Mouse (Mus musculus): ENCODE data around the gene Triobp. TPM values are rescaled to one million over a fixed set of nuclear protein-coding genes. Genes with fewer than 3 reads are reported as not detected.

Triobp gene
- polyA plus RNA-seq, 1 experiment: 97.8 TPM

DNA sequence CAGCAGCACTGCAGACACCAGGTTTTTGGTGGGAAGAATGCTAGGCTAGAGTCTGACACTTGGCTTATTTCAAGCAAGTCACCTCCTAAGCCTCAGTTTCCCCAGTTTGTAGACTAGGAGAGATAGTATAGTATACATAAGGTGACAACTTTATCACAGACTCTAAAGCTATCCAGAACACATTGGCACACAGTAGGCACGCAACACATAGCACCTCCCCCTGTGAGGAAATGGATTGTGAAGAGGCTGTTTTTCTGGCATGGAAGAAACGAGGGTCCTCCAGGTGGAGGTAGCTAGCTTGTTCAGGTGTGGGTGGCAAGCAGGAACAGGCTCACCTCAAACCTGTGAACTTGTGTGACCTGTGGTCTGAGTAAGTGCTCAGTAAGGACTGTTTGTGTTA is 103.4 kb downstream of the Triobp start:
- H3K4me1 ChIP-seq: peaks cover 61% of the 10 kb centered on the region
- 0 out of 2 replicates have a peak, but pooled peaks cover 5% of the 10 kb centered on the region for H3K9me3 ChIP-seq
- peaks cover 48% of the 10 kb centered on the region for H3K36me3 ChIP-seq (replicated peaks; ENCODE audit: low read length)
- H3K4me3 ChIP-seq (replicated peaks): no peak overlapping the region
- TF ChIP-seq FLI1 (IDR thresholded peaks at IDR 0.05; ENCODE audit: low read length) (no peak), GATA1 (IDR thresholded peaks at IDR 0.05; ENCODE audit: borderline replicate concordance, low read length) (no peak)
- H3K27me3 ChIP-seq (replicated peaks): peaks cover 52% of the 10 kb centered on the region

DNA sequence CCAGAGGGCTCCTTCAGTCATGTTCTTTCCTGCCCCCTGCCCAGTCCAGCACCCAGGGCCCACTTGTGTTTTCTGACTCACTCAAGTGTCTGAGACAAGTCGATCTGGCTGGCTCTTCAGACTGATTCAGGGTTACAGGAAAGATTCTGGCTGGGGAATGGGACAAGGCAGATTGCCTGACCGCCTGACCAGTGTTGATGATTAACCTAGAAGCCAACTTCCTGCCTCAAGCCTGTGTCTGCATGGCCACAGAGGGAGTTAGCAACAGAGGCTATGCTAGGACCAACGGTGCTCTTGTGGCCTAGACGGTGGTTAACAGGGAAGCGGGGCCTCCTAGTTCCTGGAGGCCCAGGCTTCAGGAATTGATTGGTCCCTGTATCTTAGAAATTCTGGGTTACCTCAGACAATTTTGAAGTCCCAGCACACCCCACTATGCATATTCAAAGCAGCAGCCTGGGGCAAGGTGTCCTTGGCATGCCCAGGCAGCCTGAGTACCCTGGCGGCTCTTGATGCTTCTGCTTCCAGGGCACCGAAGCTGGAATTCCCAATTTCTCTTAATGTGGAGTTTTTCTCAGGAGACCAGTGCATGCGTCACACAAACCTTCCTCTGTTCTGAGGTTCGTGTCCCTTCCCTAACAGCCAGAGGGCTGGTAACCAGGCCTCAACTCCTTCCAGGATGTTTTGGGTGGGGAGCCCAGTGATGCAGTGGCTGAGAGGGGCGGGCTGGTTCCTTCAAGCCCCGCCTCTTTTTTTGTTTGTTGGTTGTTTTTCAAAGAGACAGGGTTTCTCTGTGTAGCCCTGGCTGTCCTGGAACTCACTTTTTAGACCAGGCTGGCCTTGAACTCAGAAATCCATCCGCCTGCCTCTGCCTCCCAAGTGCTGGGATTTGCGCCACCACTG is 104.2 kb downstream of the Triobp start:
- Histone ChIP-seq H3K27me3 (replicated peaks) (peaks cover 49% of the 10 kb centered on the region), H3K9me3 (0 out of 2 replicates have a peak, but pooled peaks cover 5% of the 10 kb centered on the region), H3K4me1 (peaks cover 61% of the 10 kb centered on the region), H3K36me3 (replicated peaks; ENCODE audit: low read length) (peaks cover 56% of the 10 kb centered on the region), H3K4me3 (replicated peaks) (peak overlapping the region; percentile 64)
- TF ChIP-seq GATA1 (IDR thresholded peaks at IDR 0.05; ENCODE audit: borderline replicate concordance, low read length): no peak
- TF ChIP-seq FLI1 (IDR thresholded peaks at IDR 0.05; ENCODE audit: low read length): no peak

DNA sequence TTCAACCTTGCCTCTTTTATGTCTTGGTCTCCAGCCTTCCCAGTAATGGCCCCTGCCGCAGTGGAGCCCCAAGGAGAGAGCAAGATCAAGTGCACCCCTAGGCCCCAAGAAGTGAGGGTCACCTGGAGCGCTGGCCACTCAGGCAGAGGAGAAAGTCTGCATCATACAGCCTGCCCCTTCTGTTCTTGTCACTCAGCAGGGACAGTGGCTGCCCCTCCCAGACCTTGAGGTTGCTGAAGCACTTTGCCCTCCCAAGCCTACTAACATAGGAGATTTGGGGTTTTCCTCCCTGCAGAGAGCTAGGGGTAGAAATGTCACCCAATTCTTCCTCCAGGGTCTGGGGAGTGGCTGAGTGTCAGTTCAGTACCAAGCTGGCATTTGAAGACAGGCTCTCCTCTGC is 104.8 kb downstream of the Triobp start:
- TF ChIP-seq GATA1 (IDR thresholded peaks at IDR 0.05; ENCODE audit: borderline replicate concordance, low read length) (no peak), FLI1 (IDR thresholded peaks at IDR 0.05; ENCODE audit: low read length) (no peak)
- Histone ChIP-seq H3K4me3 (replicated peaks) (no peak overlapping the region), H3K9me3 (no peaks in the 10 kb centered on the region; the same call in 1 of the 2 replicates), H3K36me3 (replicated peaks; ENCODE audit: low read length) (peaks cover 62% of the 10 kb centered on the region), H3K4me1 (peaks cover 59% of the 10 kb centered on the region), H3K27me3 (replicated peaks) (peaks cover 42% of the 10 kb centered on the region)

Other genes with a start within 250 kb of the Triobp start
- gene Elfn2, start 229.0 kb upstream of the Triobp start, polyA plus RNA-seq (2012; ENCODE audit: insufficient read depth, low replicate concordance): 0.26 and 0.28 TPM in 2 replicates
- 36.6 and 48.4 TPM in 2 replicates for gene Mfng, start 174.2 kb upstream of the Triobp start, polyA plus RNA-seq (2012; ENCODE audit: insufficient read depth, low replicate concordance)
- 1.5 and 2.1 TPM in 2 replicates for gene Card10, start 144.7 kb upstream of the Triobp start, polyA plus RNA-seq (2012; ENCODE audit: insufficient read depth, low replicate concordance)
- 1.2 and 3.7 TPM in 2 replicates for gene Cdc42ep1, start 105.1 kb upstream of the Triobp start, polyA plus RNA-seq (2012; ENCODE audit: insufficient read depth, low replicate concordance)
- gene Lgals2, start 92.2 kb upstream of the Triobp start, polyA plus RNA-seq (2012; ENCODE audit: insufficient read depth, low replicate concordance): not detected in 2 replicates
- 198 and 388 TPM in 2 replicates for gene Gga1, start 70.5 kb upstream of the Triobp start, polyA plus RNA-seq (2012; ENCODE audit: insufficient read depth, low replicate concordance)
- 2.9 and 8.0 TPM in 2 replicates for gene Gm49510, start 48.1 kb upstream of the Triobp start, polyA plus RNA-seq (2012; ENCODE audit: insufficient read depth, low replicate concordance)
- 1,441 and 3,817 TPM in 2 replicates for gene Sh3bp1, start 48.0 kb upstream of the Triobp start, polyA plus RNA-seq (2012; ENCODE audit: insufficient read depth, low replicate concordance)
- gene Pdxp, start 33.8 kb upstream of the Triobp start, polyA plus RNA-seq (2012; ENCODE audit: insufficient read depth, low replicate concordance): 8.6 and 29.8 TPM in 2 replicates
- 75.3 and 689 TPM in 2 replicates for gene Lgals1, start 21.0 kb upstream of the Triobp start, polyA plus RNA-seq (2012; ENCODE audit: insufficient read depth, low replicate concordance)
- 16.3 and 19.1 TPM in 2 replicates for gene Nol12, start 12.8 kb upstream of the Triobp start, polyA plus RNA-seq (2012; ENCODE audit: insufficient read depth, low replicate concordance)
- 211 and 406 TPM in 2 replicates for gene H1f0, start 80.7 kb downstream of the Triobp start, polyA plus RNA-seq (2012; ENCODE audit: insufficient read depth, low replicate concordance)
- 10.8 and 18.1 TPM in 2 replicates for gene Galr3, start 94.2 kb downstream of the Triobp start, polyA plus RNA-seq (2012; ENCODE audit: insufficient read depth, low replicate concordance)
- 32.5 and 90.9 TPM in 2 replicates for gene Ankrd54, start 115.2 kb downstream of the Triobp start, polyA plus RNA-seq (2012; ENCODE audit: insufficient read depth, low replicate concordance)
- 9.1 and 10.8 TPM in 2 replicates for gene Eif3l, start 127.5 kb downstream of the Triobp start, polyA plus RNA-seq (2012; ENCODE audit: insufficient read depth, low replicate concordance)
- gene Micall1, start 161.2 kb downstream of the Triobp start, polyA plus RNA-seq (2012; ENCODE audit: insufficient read depth, low replicate concordance): 2.0 and 8.4 TPM in 2 replicates
- 56.4 and 173 TPM in 2 replicates for gene Polr2f, start 193.3 kb downstream of the Triobp start, polyA plus RNA-seq (2012; ENCODE audit: insufficient read depth, low replicate concordance)
- gene 1700088E04Rik, start 193.5 kb downstream of the Triobp start, polyA plus RNA-seq (2012; ENCODE audit: insufficient read depth, low replicate concordance): 4.1 TPM in 1 of 2 replicates, not detected in the other
- gene Sox10, start 217.5 kb downstream of the Triobp start, polyA plus RNA-seq (2012; ENCODE audit: insufficient read depth, low replicate concordance): not detected in 2 replicates

Data from megakaryocyte, embryonic 14.5 days (primary cell).